ENCODE assay signal across 9 mouse cellular contexts in genomic region chr12:16718660-16719315, GRCm38 (mm10).
DNase-seq lines count a peak whose midpoint lies in the region; TF ChIP-seq lines count a peak whose summit lies in the region.
"Had no signal": no experiment of that assay in that cellular context is flagged by ENCODE, and none has a peak within 500 bp of the region (broad histone marks: within the 10 kb centered on the region; RNA-seq: fewer than 3 reads in every experiment).

No protein-coding gene starts in this region.

- DNase-seq in cerebellum, adult 2 months, result peak; percentile 33 to 37
- no peak for DNase-seq in cerebellum, adult 11 months
- DNase-seq in ZHBTc4 (ENCODE audit: low read depth, low spot score), result peak; percentile 80
- DNase-seq in embryo, embryonic 11.5 days (ENCODE audit: low read depth, low spot score), result peak; percentile 69
- DNase-seq in heart, postnatal 4 days, result peak; percentile 69
- DNase-seq in layer of hippocampus, postnatal 14 days (ENCODE audit: low spot score in 2 of 2), result peak; percentile 26 to 59
- DNase-seq in midbrain, embryonic 10.5 days (ENCODE audit: low spot score), result peak; percentile 73
- peak; percentile 11 to 59 for DNase-seq in spleen, postnatal 10 days (ENCODE audit: low spot score in 2 of 2)

- peaks cover 91% of the 10 kb centered on the region for H3K36me3 ChIP-seq in midbrain, embryonic 10.5 days
- H3K36me3 ChIP-seq: liver, embryonic 15.5 days had no signal

- peak; percentile 73 for TF ChIP-seq CTCF in cerebellum, adult 2 months (IDR thresholded peaks at IDR 0.05; ENCODE audit: borderline replicate concordance, insufficient read depth, low read depth, low read length)

- no peak overlapping the region for H3K27ac ChIP-seq in cerebellum, adult 2 months (ENCODE audit: insufficient read depth, low read length)
- 0 out of 2 replicates have a peak overlapping the region, but pooled peaks have one; percentile 6 for H3K27ac ChIP-seq in midbrain, embryonic 10.5 days (replicated peaks)
- H3K27ac ChIP-seq: liver, embryonic 15.5 days had no signal

- H3K9me3 ChIP-seq in midbrain, embryonic 10.5 days (replicated peaks), result no peaks in the 10 kb centered on the region
- H3K9me3 ChIP-seq: liver, embryonic 15.5 days had no signal

- H3K4me3 ChIP-seq in cerebellum, adult 2 months (replicated peaks; ENCODE audit: insufficient read depth, low read depth, low read length), result no peak overlapping the region
- no peak overlapping the region for H3K4me3 ChIP-seq in midbrain, embryonic 10.5 days
- H3K4me3 ChIP-seq: liver, embryonic 15.5 days had no signal

- peaks cover 9% of the 10 kb centered on the region for H3K4me1 ChIP-seq in cerebellum, adult 2 months (ENCODE audit: control insufficient read depth, insufficient read depth, low read length)
- peaks cover 9% of the 10 kb centered on the region; the same call in 1 of the 2 replicates for H3K4me1 ChIP-seq in midbrain, embryonic 10.5 days
- H3K4me1 ChIP-seq: liver, embryonic 15.5 days had no signal

- 45% methylated on average over 8 of the region's 8 CpGs for whole genome bisulfite sequencing in cerebellum, adult 2 months
- 49% methylated on average over 8 of the region's 8 CpGs for WGBS in midbrain, embryonic 10.5 days

- no peak for TF ChIP-seq POLR2A in cerebellum, adult 2 months (IDR thresholded peaks at IDR 0.05; ENCODE audit: borderline replicate concordance, insufficient read depth, low read length)

- no peaks in the 10 kb centered on the region for H3K27me3 ChIP-seq in cerebellum, adult 2 months (ENCODE audit: control insufficient read depth, insufficient read depth, low read length)
- H3K27me3 ChIP-seq in midbrain, embryonic 10.5 days (ENCODE audit: low read depth, poor library complexity, severe bottlenecking), result peaks cover 13% of the 10 kb centered on the region; the same call in 1 of the 2 replicates
- H3K27me3 ChIP-seq: liver, embryonic 15.5 days had no signal
